Mouse (Mus musculus): ENCODE results near the gene Ccdc137. TPM values are rescaled to one million over a fixed set of nuclear protein-coding genes. Genes with fewer than 3 reads are reported as not detected.

Ccdc137 gene
- total RNA-seq, 2 experiments from 2014 or later: 28.4 to 28.5 TPM

GRCm38 (mm10) chr11:120467051-120467735 is 9.3 kb downstream of the Ccdc137 start, which contains the start of gene Arl16:
TSS of gene Arl16 (minus strand) at chr11:120467607.
- intact Hi-C loops (cut with DNase I): loop anchor here (1.0 kb wide), 1 partner anchor 106 kb away; the partner anchor contains the start of gene P4hb
- Histone ChIP-seq H3K27ac (peak within 1 kb of the TSS; percentile 86), H3K4me3 (peak within 1 kb of the TSS; percentile 80)
- peak; percentile 93 to 94 for DNase-seq (ENCODE audit: extremely low spot score in 1 of 2, low spot score in 2 of 2)
- TF ChIP-seq CTCF (IDR thresholded peaks at IDR 0.05): no peak; the same call in 1 of the 2 replicates

- DNase-seq (ENCODE audit: extremely low spot score in 1 of 2, low spot score in 2 of 2): no peak
- H3K4me3 ChIP-seq: peak overlapping the region; percentile 80
- no peak for TF ChIP-seq CTCF (IDR thresholded peaks at IDR 0.05)
- intact Hi-C loops (cut with DNase I): loop anchor here (1.0 kb wide), 1 partner anchor 106 kb away; the partner anchor contains the start of gene P4hb
- peak overlapping the region; percentile 86 for H3K27ac ChIP-seq
Measured at GRCm38 (mm10) chr11:120467736-120468092, 9.8 kb downstream of the Ccdc137 start.

- no peak for DNase-seq (ENCODE audit: extremely low spot score in 1 of 2, low spot score in 2 of 2)
- H3K4me3 ChIP-seq: no peak overlapping the region
- H3K27ac ChIP-seq: no peak overlapping the region
- no peak for TF ChIP-seq CTCF (IDR thresholded peaks at IDR 0.05)
- intact Hi-C loops (cut with DNase I): no loop called here
Measured at GRCm38 (mm10) chr11:120472052-120472451, 14.1 kb downstream of the Ccdc137 start.

- 0 out of 2 replicates have a peak overlapping the region, but pooled peaks have one; percentile 95 for H3K27ac ChIP-seq
- no peak overlapping the region for H3K4me3 ChIP-seq
Measured at GRCm38 (mm10) chr11:120483448-120483934, 25.6 kb downstream of the Ccdc137 start.

GRCm38 (mm10) chr11:120484265-120484981 is 26.5 kb downstream of the Ccdc137 start, which contains the start of gene Mrpl12:
TSS of gene Mrpl12 (plus strand) at chr11:120484613.
- Histone ChIP-seq H3K4me3 (peak within 1 kb of the TSS; percentile 81), H3K27ac (peak within 1 kb of the TSS; percentile 95)
- TF ChIP-seq CTCF (IDR thresholded peaks at IDR 0.05): no peak
- peak; percentile 88 to 89 for DNase-seq (ENCODE audit: extremely low spot score in 1 of 2, low spot score in 2 of 2)
- intact Hi-C loops (cut with DNase I): loop anchor here (1.0 to 2.0 kb wide), 2 partner anchors 26 to 92 kb away; partner anchors contain the start of genes Ccdc137 and Oxld1

More at GRCm38 (mm10) chr11:120483448-120483934, 25.6 kb downstream of the Ccdc137 start:
- intact Hi-C loops (cut with DNase I): no loop called here
- DNase-seq (ENCODE audit: extremely low spot score in 1 of 2, low spot score in 2 of 2): no peak
- TF ChIP-seq CTCF (IDR thresholded peaks at IDR 0.05): no peak

- Histone ChIP-seq H3K27ac (peak overlapping the region; percentile 95), H3K4me3 (peak overlapping the region; percentile 81)
- intact Hi-C loops (cut with DNase I): loop anchor here (2.0 to 5.0 kb wide), 2 partner anchors 92 to 132 kb away; partner anchors contain the start of gene Pcyt2
- no peak for TF ChIP-seq CTCF (IDR thresholded peaks at IDR 0.05)
- no peak for DNase-seq (ENCODE audit: extremely low spot score in 1 of 2, low spot score in 2 of 2)
Measured at GRCm38 (mm10) chr11:120485251-120485650, 27.3 kb downstream of the Ccdc137 start.

- intact Hi-C loops (cut with DNase I): loop anchor here (5.0 kb wide), 1 partner anchor 129 kb away; the partner anchor contains the start of gene Pcyt2
- DNase-seq (ENCODE audit: extremely low spot score in 1 of 2, low spot score in 2 of 2): no peak
- Histone ChIP-seq H3K4me3 (no peak overlapping the region), H3K27ac (no peak overlapping the region)
- TF ChIP-seq CTCF (IDR thresholded peaks at IDR 0.05): no peak
Measured at GRCm38 (mm10) chr11:120488516-120488915, 30.6 kb downstream of the Ccdc137 start.

GRCm38 (mm10) chr11:120489054-120489761 is 31.3 kb downstream of the Ccdc137 start:
- intact Hi-C loops (cut with DNase I): loop anchor here (5.0 kb wide), 1 partner anchor 128 kb away; the partner anchor contains the start of gene Pcyt2
- Histone ChIP-seq H3K4me3 (no peak overlapping the region), H3K27ac (no peak overlapping the region)
- peak; percentile 97 for TF ChIP-seq CTCF (IDR thresholded peaks at IDR 0.05)
- DNase-seq (ENCODE audit: extremely low spot score in 1 of 2, low spot score in 2 of 2): peak; percentile 41 to 56

- intact Hi-C loops (cut with DNase I): no loop called here
- Histone ChIP-seq H3K4me3 (no peak overlapping the region), H3K27ac (peak overlapping the region; percentile 72; the same call in 1 of the 2 replicates)
- no peak for DNase-seq (ENCODE audit: extremely low spot score in 1 of 2, low spot score in 2 of 2)
- no peak for TF ChIP-seq CTCF (IDR thresholded peaks at IDR 0.05)
Measured at GRCm38 (mm10) chr11:120490291-120491046, 32.6 kb downstream of the Ccdc137 start.

- peak; percentile 84 to 86 for DNase-seq (ENCODE audit: extremely low spot score in 1 of 2, low spot score in 2 of 2)
- intact Hi-C loops (cut with DNase I): no loop called here
- TF ChIP-seq CTCF (IDR thresholded peaks at IDR 0.05): no peak
- H3K27ac ChIP-seq: peak within 1 kb of the TSS; percentile 72
- peak within 1 kb of the TSS; percentile 99 for H3K4me3 ChIP-seq
Measured at GRCm38 (mm10) chr11:120491317-120492023, 33.6 kb downstream of the Ccdc137 start, which contains the start of gene Slc25a10. TSS of gene Slc25a10 (plus strand) at chr11:120491840.

Measured in left cerebral cortex, adult 2 months (tissue).